Mouse (Mus musculus) midbrain, embryonic 16.5 days (tissue): Measurements from ENCODE around the gene Rab11fip4. TPM values are rescaled to one million over a fixed set of nuclear protein-coding genes. Genes with fewer than 3 reads are reported as not detected.

Experiments
- ATAC-seq: fragments of 200-750 bp; cut with Nextera tagmentation; 2 replicates; pipeline ENCODE4 v1.8.0; 2017; ENCODE audit warnings: moderate TSS enrichment
- H3K27ac ChIP-seq: fragments of 300-500 bp; sonication (generic); 2 replicates; pipeline ENCODE4 v1.5.1; 2014; ENCODE audit warnings: mild to moderate bottlenecking, low read length, mixed read lengths
- H3K27me3 ChIP-seq: fragments of 300-500 bp; sonication (generic); 2 replicates; pipeline ENCODE4 v1.6.1; 2014; ENCODE audit warnings: low read depth, low read length, mixed read lengths; ENCODE audit not compliant: control insufficient read depth, insufficient read depth
- H3K36me3 ChIP-seq: fragments of 300-500 bp; sonication (generic); 2 replicates; pipeline ENCODE4 v1.6.1; 2014; ENCODE audit warnings: mild to moderate bottlenecking, low read length, moderate library complexity, mixed read lengths; ENCODE audit not compliant: control insufficient read depth, insufficient read depth
- H3K4me1 ChIP-seq: fragments of 300-500 bp; sonication (generic); 2 replicates; pipeline ENCODE4 v1.6.1; 2014; ENCODE audit warnings: mild to moderate bottlenecking, low read length, mixed read lengths; ENCODE audit not compliant: control insufficient read depth, insufficient read depth
- H3K4me2 ChIP-seq: fragments of 300-500 bp; sonication (generic); 2 replicates; pipeline ENCODE4 v1.6.1; 2014; ENCODE audit warnings: mild to moderate bottlenecking, low read length, mixed read lengths
- H3K4me3 ChIP-seq: fragments of 300-500 bp; sonication (generic); 2 replicates; pipeline ENCODE4 v1.5.1; 2014; ENCODE audit warnings: low read depth, mild to moderate bottlenecking, low read length, moderate library complexity, mixed read lengths
- H3K9ac ChIP-seq: fragments of 300-500 bp; sonication (generic); 2 replicates; pipeline ENCODE4 v1.6.1; 2014; ENCODE audit warnings: low read depth, low read length, mixed read lengths
- H3K9me3 ChIP-seq: fragments of 300-500 bp; sonication (generic); replicated peaks from 2 replicates; pipeline ENCODE4 v1.6.1; 2014; ENCODE audit warnings: mild to moderate bottlenecking, low read length, mixed read lengths; ENCODE audit not compliant: control insufficient read depth, poor library complexity, severe bottlenecking
- WGBS: fragments of 180-500 bp; shearing (Covaris S2); extraction: QIAGEN DNeasy Blood & Tissue Kit; methylation state at CpG from one replicate; pipeline ENCODE4 v1.1.7; 2014; 5-methylcytosine and 5-hydroxymethylcytosine counted together
- polyA plus RNA-seq: library from polyadenylated mRNA; unstranded; fragments of >200 nt; fragmentation: Nextera tagmentation; extraction: Ambion mirVana; gene quantifications from 2 replicates; pipeline ENCODE4 v1.2.1, GENCODE M21; 2015

Gene Rab11fip4
- polyA plus RNA-seq, 1 experiment from 2014 or later, result 29.4 TPM

DNA sequence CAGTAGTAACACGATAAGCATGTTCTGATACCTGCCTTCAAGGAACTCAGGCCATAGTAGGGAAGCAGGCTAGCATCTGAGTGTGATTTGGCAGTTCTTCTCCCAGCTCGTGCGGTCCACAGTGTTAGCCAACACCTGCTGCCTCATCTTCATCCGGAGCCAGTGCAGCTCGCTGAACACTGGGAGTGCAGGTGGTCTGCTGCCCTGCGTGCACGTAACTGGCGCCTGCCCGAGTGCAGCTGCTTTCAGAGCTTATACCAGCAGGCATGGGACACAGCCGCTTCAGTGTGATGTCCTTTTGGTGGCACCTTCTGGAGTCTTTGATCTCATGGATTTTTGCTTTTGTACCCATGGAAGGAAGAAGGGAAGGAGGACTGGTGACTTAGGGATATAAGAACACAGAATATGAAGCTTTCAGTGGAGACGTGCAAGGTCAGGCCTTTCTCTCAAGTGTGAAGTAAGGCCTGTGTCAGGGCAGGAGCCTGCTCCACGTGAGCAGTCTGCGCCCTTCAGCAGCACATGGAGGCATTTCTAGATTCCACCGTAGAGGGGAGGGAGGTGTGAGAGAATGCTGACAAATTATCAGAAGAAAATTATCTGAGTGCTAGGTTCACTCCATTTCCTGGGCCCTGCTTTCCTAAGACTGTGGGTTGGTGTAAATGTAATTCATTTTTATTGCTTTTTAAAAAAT, 15.5 kb upstream of the Rab11fip4 start:
- Histone ChIP-seq H3K27ac (no peak overlapping the region), H3K4me3 (no peak overlapping the region), H3K4me2 (no peak overlapping the region), H3K4me1 (no peaks in the 10 kb centered on the region), H3K36me3 (peaks cover 24% of the 10 kb centered on the region), H3K9me3 (no peaks in the 10 kb centered on the region), H3K9ac (no peak overlapping the region), H3K27me3 (no peaks in the 10 kb centered on the region)
- WGBS, result 85% methylated on average over 14 of the region's 14 CpGs
- ATAC-seq, result no peak

GRCm38 (mm10) chr11:79577741-79578140, 13.3 kb upstream of the Rab11fip4 start:
- peak overlapping the region; percentile 43 for H3K27ac ChIP-seq
- H3K4me1 ChIP-seq, result no peaks in the 10 kb centered on the region
- H3K9ac ChIP-seq, result no peak overlapping the region
- no peaks in the 10 kb centered on the region for H3K27me3 ChIP-seq
- no peak overlapping the region for H3K4me2 ChIP-seq
- no peak overlapping the region for H3K4me3 ChIP-seq
- H3K36me3 ChIP-seq, result peaks cover 15% of the 10 kb centered on the region
- no peak for ATAC-seq
- no peaks in the 10 kb centered on the region for H3K9me3 ChIP-seq
- WGBS, result 49% methylated on average over 5 of the region's 5 CpGs

DNA sequence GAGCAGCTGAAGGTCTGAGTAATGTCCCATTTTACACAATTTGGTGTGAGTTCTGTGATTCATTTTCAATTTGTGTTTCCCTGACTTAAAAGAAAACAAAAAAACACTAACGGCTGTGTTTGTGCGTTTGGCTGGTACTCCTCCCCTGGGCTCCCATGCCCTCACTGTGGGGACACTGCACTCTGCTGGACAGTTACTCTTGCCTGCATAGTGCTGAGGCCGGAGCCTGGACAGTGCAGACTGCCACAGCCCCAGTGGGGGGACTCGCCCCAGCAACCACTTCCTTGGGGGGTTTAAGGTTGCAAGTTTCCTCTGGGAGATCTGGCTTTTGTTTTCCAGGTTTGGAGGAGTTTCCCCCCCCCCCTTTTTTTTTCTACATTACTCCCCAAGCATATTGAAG, 10.4 kb upstream of the Rab11fip4 start:
- Histone ChIP-seq H3K27me3 (no peaks in the 10 kb centered on the region), H3K4me2 (no peak overlapping the region), H3K4me1 (no peaks in the 10 kb centered on the region), H3K9ac (no peak overlapping the region), H3K4me3 (no peak overlapping the region), H3K36me3 (peaks cover 10% of the 10 kb centered on the region), H3K27ac (no peak overlapping the region), H3K9me3 (no peaks in the 10 kb centered on the region)
- no peak for ATAC-seq
- WGBS, result 55% methylated on average over 4 of the region's 4 CpGs

DNA sequence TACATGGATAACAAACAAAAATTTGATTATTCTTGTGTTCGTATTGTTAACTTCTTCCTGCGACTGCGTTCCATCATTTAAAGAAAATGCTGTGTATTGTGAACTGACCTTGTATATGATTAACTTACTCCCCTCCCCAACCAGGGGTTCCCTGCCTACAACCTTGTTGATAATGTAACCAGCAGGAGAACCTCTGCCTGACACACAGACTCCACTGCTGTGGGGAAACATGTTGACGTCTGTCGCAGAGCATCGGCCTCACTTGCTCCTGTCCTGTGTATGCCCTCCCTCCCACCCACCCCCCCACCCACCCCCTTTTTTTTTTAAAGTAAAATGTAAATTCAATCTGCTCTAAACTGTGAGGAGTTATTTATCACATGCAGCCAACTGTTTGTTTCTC, 9.8 kb upstream of the Rab11fip4 start:
- no peak overlapping the region for H3K4me2 ChIP-seq
- H3K4me3 ChIP-seq, result no peak overlapping the region
- H3K4me1 ChIP-seq, result no peaks in the 10 kb centered on the region
- peaks cover 10% of the 10 kb centered on the region for H3K36me3 ChIP-seq
- H3K9me3 ChIP-seq, result no peaks in the 10 kb centered on the region
- H3K9ac ChIP-seq, result no peak overlapping the region
- no peak overlapping the region for H3K27ac ChIP-seq
- H3K27me3 ChIP-seq, result no peaks in the 10 kb centered on the region
- no peak for ATAC-seq
- 91% methylated on average over 6 of the region's 6 CpGs for WGBS

GRCm38 (mm10) chr11:79584191-79584590, 6.8 kb upstream of the Rab11fip4 start:
- H3K27ac ChIP-seq, result no peak overlapping the region
- no peaks in the 10 kb centered on the region for H3K9me3 ChIP-seq
- no peaks in the 10 kb centered on the region for H3K4me1 ChIP-seq
- no peak overlapping the region for H3K4me3 ChIP-seq
- 6% methylated on average over 5 of the region's 5 CpGs for WGBS
- ATAC-seq, result peak; percentile 65; the same call in 1 of the 2 replicates
- no peak overlapping the region for H3K4me2 ChIP-seq
- no peak overlapping the region for H3K9ac ChIP-seq
- no peaks in the 10 kb centered on the region for H3K36me3 ChIP-seq
- H3K27me3 ChIP-seq, result no peaks in the 10 kb centered on the region

GRCm38 (mm10) chr11:79589317-79590075, 1.5 kb upstream of the Rab11fip4 start:
- WGBS, result 50% methylated on average over 14 of the region's 14 CpGs

GRCm38 (mm10) chr11:79591591-79591975, 571 bp downstream of the Rab11fip4 start:
- WGBS, result 11% methylated on average over 5 of the region's 5 CpGs
- Histone ChIP-seq H3K27me3 (no peaks in the 10 kb centered on the region), H3K9me3 (no peaks in the 10 kb centered on the region), H3K9ac (peak overlapping the region; percentile 90), H3K36me3 (no peaks in the 10 kb centered on the region; the same call in 1 of the 2 replicates), H3K4me3 (peak overlapping the region; percentile 78), H3K4me2 (peak overlapping the region; percentile 85), H3K27ac (peak overlapping the region; percentile 87), H3K4me1 (peaks cover 25% of the 10 kb centered on the region)
- peak; percentile 52; the same call in 1 of the 2 replicates for ATAC-seq

More at GRCm38 (mm10) chr11:79589317-79590075, 1.5 kb upstream of the Rab11fip4 start:
- H3K4me1 ChIP-seq, result peaks cover 20% of the 10 kb centered on the region
- no peaks in the 10 kb centered on the region for H3K9me3 ChIP-seq
- no peak overlapping the region for H3K9ac ChIP-seq
- H3K36me3 ChIP-seq, result no peaks in the 10 kb centered on the region
- no peak for ATAC-seq
- no peak overlapping the region for H3K4me3 ChIP-seq
- H3K4me2 ChIP-seq, result no peak overlapping the region
- H3K27me3 ChIP-seq, result no peaks in the 10 kb centered on the region
- H3K27ac ChIP-seq, result no peak overlapping the region

GRCm38 (mm10) chr11:79593495-79593894, 2.5 kb downstream of the Rab11fip4 start:
- no peak for ATAC-seq
- Histone ChIP-seq H3K4me3 (peak overlapping the region; percentile 1; the same call in 1 of the 2 replicates), H3K9me3 (no peaks in the 10 kb centered on the region), H3K27ac (no peak overlapping the region), H3K36me3 (no peaks in the 10 kb centered on the region; the same call in none of the 2 replicates), H3K9ac (peak overlapping the region; percentile 4; the same call in 1 of the 2 replicates), H3K4me2 (peak overlapping the region; percentile 85), H3K4me1 (peaks cover 25% of the 10 kb centered on the region), H3K27me3 (no peaks in the 10 kb centered on the region)
- WGBS, result 26% methylated on average over 11 of the region's 11 CpGs

GRCm38 (mm10) chr11:79610454-79610853, 19.4 kb downstream of the Rab11fip4 start:
- no peaks in the 10 kb centered on the region for H3K9me3 ChIP-seq
- H3K4me3 ChIP-seq, result no peak overlapping the region
- no peak overlapping the region for H3K4me2 ChIP-seq
- H3K36me3 ChIP-seq, result no peaks in the 10 kb centered on the region
- 30% methylated on average over 2 of the region's 2 CpGs for WGBS
- peak overlapping the region; percentile 31; the same call in 1 of the 2 replicates for H3K9ac ChIP-seq
- H3K27ac ChIP-seq, result peak overlapping the region; percentile 61
- H3K27me3 ChIP-seq, result no peaks in the 10 kb centered on the region
- no peak for ATAC-seq
- peaks cover 29% of the 10 kb centered on the region for H3K4me1 ChIP-seq
